Mouse (Mus musculus) kidney, adult 2 months (tissue): ENCODE data around the gene Zbtb32.

Experiments used
- CTCF ChIP-seq: fragments of 200-500 bp; conservative IDR thresholded peaks from 2 replicates; pipeline ENCODE4 v1.5.1; 2011; ENCODE audit warnings: low read depth, mild to moderate bottlenecking, control low read depth, low read length, moderate library complexity, mixed read lengths; ENCODE audit not compliant: insufficient read depth, insufficient read length
- POLR2A ChIP-seq: fragments of 200-500 bp; IDR thresholded peaks from one replicate; pipeline ENCODE4 v1.6.1; 2011; ENCODE audit warnings: low read depth, low read length, control low read depth

- TF ChIP-seq CTCF = no peak
- TF ChIP-seq POLR2A = no peak
These were observed 48.8 kb downstream of the Zbtb32 start for GRCm38 (mm10) chr7:30549880-30550279.
